Mouse (Mus musculus) neural tube, embryonic 10.5 days (tissue): Measurements from ENCODE around the gene Dcp1a.
"Not testable (repeated sequence)": the region's sequence is repeated elsewhere in the genome, so short reads cannot be mapped to it uniquely, and the experiment has no call there.

Experiments used
- DNase-seq: peaks from one replicate; pipeline ENCODE4 v3.0.0-alpha.2; 2017; ENCODE audit warnings: low spot score; ENCODE audit errors: extremely low spot score

The Dcp1a gene

DNA sequence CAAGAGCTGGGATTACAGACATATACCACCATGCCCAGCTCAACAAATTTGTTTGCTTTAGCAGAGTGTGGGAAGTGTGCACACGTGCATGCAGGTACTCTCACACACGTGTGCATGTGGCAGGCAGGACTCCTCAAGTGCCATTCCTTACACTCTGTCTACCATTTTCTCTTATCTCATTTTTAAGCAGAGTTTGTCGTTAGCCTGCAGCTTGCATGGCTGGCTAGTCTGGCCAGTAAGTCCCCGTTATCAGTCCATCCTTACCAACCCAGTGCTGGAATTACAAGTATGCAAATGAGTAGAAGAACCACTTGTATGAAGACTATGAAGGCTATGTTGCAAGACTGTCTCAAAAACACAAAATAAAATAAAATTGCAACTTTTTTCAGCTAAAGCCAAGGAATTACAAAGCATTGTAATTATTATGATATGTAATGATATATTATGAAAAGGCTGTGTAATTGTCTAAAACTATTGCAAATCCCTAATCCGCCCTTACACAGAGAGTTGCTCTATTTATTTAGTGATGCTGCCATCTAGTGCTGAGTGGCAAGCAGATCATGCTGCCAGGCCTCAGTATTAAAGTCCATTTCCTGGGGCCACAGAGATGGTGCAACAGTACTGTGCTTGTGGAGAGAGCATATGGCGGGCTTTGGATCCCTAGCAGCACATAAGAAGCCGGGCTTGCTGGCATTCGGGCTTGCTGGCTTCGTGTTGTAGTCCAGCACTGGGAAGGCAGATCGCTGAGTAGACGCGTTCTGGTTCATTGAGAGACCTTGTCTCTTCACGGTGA, 36.8 kb downstream of the Dcp1a start:
- DNase-seq = no peak

DNA sequence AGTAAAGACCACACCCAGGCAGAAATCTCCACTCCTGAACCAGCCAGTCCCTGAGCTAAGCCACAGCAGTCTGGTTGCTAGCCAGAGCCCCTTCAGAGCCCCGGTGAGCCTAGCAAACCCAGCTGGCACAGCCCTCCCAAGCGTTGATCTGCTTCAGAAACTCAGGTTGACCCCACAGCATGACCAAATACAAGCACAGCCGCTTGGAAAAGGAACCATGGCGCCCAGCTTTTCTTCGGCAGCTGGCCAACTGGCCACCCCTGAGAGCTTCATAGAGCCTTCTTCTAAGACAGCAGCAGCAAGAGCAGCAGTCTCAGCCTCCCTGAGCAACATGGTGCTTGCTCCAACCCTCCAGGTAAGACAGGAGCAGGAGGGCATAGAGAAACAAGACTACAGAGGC, 40.0 kb downstream of the Dcp1a start:
- no peak for DNase-seq

DNA sequence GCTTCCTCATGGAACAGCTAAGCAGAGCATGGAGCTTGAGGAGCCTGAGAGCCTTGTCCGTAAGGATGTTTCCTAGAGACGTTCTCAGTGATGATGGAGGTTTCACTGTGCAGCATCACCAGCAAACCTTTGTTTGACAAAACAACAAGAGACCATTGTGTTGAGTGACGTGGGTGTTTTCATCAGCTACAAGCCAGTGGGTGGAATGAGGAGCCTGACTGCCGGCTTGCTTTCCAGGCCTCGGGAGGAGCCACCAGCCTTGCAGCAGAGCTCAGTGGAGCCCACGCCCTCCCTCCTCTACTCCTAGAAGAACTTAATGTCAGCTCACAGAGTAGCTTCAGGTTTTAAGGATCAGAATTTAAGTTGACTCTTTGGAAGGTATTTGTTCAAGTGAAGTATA, 44.0 kb downstream of the Dcp1a start:
- no peak for DNase-seq

DNA sequence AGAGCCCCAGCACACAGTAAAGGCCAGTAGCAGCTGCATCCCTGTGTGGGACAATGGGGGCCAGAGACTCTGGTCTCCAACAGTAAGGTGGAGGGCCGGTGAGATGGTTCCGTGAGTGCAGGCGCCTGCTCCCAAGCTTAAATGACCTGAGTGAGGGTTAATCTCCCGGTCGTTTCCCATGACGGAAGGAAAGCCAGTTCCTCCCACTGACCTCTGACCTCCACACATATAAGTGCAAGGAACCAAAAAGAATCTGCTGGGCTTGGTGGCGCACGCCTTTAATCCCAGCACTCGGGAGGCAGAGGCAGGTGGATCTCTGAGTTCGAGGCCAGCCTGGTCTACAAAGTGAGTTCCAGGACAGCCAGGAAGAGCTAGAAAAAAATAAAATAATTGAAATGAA, 49.1 kb downstream of the Dcp1a start:
- DNase-seq = no peak

DNA sequence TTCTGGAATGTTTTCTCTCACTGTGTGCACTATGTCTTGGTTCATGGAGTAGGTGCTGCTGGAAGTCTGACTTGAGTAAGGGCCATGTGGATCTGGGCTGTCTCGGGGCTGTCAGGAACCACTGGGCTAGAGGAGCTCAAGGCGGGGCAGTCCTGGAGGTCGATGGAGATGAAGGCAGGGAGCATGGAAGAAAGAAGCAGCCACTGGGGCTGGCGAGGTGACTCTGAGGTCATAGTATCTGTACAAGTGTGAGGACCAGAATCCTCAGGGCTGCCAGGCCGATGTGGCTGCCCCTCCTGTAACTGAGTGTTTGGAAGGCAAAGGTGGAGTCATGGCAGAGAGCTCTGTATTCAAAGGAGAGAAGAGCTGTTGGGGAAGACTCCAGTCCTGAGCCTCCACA, 49.6 kb downstream of the Dcp1a start:
- no peak for DNase-seq

DNA sequence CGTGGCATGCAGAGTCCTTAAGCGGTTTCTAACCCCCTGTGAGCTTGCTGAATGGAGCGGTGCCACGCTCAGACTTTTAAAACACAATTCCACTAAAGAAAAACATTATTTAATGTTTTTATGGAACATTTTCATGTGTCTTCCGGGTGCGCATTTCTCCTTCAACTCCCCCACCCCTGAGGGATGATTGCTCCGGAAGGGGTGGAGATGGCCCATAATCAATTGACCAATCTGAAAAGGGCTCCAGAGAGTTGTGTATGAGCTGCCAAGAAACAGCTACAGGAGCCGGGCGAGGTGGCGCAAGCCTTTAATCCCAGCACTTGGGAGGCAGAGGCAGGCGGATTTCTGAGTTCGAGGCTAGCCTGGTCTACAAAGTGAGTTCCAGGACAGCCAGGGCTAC, 50.1 kb downstream of the Dcp1a start:
- no peak for DNase-seq

DNA sequence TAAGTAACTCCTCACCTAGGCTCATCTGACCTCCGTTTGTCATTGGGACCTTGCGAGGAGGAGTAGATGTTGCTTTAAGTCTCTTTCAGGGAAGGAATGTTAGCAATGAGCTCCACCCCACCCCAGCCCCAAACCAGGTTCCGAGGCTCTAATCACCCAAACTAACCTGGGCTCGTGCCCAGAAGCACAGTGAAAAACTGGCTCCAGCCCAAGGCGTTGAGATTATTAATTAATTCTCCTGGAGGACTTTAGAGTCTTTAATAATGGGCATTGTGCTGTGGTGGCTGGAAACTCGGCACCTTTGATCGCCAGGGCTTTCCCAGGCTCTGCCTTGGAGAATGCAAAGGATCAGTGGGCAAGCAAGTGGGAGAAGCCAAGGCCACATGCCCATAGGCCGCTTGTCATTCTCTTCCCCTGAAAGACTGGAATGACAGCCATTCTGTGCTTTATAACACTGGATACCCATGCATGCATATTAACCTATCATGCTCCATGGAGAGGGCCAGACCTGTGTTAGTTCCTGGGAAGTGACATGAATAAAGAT, 51.5 kb downstream of the Dcp1a start:
- DNase-seq = no peak

DNA sequence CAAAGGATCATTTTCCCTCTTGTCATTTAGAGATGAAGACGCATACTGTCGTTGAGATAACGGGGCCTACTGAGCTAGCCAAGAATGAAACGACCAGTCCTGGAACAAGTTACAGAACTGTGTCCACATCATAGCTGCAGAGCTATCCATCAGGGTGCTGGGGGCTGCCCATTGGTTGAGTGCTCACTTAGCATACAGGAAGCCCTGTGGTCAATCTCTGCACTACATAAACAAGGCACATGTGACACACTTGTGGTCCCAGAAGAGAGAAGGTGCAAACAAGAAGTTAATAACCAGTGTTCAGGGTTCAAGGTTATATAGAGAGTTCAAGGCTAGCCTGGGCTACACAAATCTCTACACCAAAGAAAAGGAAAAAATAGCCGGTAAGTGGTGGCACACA, 52.1 kb downstream of the Dcp1a start:
- DNase-seq = no peak

DNA sequence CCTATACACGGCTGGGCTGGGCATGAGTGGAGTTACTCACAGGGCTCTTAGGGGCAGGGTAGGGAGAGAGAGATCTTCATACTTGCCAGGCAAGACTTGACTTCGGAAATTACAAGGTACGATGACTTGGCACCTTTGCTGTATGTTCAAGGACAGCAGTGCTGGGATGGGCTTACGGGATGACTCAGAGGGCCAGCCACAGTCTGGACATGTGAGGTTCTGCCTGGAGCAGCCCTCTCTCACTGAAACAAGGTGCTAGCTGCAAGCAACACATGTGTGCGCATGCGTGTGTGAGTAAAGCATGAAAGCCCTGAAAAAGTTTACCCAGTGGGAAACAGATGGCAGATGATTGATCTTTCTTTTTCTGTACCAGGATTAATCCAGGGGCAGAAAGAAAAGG, 52.6 kb downstream of the Dcp1a start:
- no peak for DNase-seq

DNA sequence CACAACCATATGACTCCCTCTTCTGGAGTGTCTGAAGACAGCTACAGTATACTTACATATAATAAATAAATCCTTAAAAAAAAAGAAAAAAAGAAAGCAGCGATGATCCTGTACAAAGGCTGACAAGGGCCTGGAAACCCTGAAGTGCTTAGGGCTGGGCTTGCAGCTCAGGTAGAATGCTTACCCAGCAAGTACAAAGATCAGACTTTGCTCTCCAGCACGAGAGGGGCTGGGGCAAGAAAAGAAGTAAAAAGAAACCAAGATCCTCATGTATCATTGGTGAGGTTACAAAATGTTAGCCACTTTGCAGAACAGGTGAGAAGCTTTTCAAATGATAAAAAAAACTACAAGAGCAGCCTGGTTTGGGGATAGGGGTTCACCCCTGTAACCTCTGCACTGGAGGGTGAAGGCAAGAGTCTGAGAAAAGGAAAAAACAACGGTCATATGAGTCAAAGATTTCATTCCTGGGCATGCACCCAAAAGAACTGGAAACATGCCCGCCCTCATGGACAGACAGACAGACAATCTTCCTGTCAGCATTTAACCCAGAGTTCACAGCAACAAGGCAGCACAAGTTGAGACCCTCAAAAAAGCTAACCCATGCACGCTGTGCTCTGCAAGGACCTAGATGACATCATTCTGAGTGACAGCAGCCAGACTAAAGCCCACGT, 54.6 kb downstream of the Dcp1a start:
- DNase-seq = no peak

DNA sequence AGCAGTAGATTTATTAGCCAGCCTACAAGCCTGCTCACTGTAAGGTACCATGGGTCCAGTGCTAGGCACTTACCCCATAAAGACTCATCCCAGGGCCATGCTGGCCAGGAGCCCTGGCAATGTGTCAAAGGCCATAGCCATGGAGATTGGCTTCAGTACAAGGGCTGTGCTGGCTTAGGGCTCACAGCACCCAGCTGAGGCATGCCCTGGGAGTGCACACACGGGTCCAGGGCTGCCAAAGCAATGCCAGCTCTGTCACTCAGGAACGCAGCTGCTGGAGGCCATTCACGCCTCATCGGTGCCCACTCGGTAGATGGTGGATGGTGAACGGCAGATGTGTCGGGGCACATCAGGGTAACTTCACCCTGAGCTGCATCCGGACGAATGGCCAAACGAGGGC, 62.2 kb downstream of the Dcp1a start:
- DNase-seq = no peak

DNA sequence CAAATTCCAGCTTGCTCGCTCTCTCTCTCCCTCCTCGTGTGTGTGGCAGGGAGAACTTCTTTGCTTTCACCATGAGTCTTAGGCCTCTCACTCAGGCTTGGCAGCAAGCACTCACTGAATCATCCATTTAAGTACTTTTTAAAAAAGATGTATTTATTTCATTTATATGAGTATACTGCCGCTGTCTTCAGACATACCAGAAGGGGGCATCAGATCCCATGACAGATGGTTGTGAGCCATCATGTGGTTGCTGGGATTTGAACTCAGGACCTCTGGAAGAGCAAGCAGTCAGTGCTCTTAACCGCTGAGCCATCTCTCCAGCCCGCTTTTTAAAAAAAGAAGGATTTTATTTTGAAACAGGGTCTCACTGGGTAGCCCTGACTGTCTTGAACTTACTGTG, 64.0 kb downstream of the Dcp1a start:
- not testable (repeated sequence) for DNase-seq

DNA sequence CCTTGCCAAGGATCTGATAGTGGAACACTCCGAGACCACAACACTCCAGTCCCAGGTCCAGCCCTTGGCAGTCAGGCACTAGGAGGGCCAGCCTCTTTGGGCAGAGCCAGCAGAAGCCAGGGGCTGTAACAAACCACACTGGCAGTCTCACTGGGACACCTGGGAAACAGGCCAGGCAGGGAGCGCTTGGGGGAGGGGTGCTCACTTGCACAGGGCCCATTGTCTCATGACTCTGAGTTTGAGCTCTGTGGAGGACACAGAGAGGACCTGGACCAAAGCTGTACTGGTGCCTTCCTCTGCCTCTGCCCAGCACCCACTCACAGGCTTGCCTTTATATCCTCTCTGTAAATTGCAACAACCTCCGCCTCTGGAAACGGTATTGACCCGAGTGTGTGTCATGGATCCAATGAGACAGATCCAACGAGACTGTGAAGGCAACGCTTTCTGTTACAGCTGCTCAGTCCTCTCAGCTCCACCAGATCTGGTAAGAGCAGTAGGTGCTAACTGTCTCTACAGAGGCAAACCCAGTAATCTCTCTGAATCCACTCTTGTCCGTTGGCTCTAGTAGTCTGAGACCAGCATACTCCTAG, 68.9 kb downstream of the Dcp1a start, which contains the start of gene Tkt:
Tkt (plus strand) TSS at position 229 of the 590 bp plus-strand sequence.
- DNase-seq = peak; percentile 34

DNA sequence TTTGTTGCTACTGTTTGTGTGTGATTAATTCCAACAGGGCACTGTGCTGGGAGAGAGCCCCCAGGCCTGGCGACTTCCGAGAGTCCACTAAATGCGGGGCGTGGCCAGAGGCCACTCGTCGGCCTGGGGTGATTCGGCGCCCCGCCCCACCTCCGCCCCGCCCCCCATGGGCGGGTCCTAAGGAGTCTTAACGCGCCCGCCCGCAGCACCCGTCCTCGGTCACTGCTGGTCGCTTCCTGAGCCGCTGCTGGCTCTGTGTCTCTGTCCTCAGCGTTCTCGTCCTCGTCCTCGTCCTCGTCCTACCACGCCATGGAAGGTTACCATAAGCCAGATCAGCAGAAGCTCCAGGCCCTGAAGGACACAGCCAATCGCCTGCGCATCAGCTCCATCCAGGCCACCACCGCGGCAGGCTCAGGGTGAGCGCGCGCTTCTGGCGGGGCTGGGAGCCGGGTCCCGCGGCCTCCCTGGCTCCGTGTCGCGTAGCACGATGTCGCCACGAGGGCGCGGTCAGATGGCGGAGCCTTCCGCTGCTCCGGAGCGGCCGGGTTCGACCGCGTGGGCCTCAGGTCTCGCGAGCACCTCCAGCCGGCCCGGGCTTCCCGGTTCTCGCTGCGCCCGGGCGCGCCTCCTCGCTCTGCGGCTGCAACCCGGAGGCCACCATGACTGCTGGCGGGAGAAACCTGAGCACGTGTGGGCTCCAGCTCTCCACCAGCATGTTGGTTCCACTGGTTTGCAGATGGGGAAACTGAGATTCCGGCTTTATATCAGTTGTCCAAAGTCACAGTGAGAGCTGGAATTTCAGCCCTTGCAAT, 69.8 kb downstream of the Dcp1a start:
- DNase-seq = peak; percentile 99

DNA sequence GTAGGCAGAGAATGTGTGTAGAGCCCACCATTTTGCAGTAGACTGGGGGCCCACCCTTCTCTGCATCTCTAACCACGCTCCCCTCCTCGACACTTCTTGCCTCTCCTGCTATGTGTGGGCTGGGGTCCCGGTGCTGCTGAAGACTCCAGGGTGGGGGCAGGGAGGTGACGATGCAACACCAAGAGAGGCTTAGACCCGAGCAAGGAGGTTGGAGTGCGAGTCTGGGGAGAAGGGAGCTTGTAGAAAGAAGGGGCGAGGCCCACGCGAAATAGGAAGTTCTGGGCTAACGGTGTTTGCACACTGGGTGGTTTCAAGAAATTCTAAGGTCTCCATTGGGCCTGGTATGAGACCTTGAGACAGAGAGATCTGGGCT, 70.4 kb downstream of the Dcp1a start:
- DNase-seq = no peak

DNA sequence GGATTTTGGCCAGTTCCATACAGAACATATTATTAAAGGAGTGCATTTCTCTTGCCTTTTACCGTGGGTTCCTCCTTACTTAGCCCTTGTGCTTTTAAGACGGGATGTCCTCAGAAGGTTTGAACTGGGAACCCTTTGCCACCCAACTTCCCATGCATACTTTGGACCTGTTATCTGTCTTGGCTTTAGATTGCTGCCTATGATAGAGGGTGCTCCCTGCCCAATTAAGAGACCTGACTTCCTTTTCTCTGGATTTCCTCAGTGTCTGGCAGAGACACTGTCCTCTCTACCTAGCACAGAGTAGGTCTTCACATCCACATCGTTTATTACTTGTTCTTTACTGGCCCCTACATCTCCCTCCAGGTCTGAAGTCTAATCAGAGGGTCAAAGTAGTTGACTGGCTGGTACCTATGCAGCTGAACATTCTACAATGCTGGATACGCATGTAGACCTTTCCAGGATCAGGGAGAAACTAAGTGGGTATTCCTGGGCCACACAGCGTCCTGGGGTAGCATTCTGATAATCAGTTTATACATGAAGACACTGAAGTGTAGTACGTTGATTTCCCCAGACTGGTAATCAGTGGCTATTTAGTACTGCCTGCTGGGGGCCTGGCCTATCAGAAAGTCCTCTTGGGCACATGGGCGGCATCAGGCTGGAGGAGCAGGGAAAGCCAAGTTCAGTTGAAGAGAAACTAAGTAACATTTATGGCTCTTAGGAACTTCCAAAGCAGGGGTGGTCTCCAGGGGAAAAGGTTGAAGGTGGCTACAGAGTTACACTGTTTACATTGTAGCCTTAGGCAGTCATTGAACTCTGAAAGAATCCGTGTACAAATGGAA, 71.1 kb downstream of the Dcp1a start:
- DNase-seq = peak; percentile 21

DNA sequence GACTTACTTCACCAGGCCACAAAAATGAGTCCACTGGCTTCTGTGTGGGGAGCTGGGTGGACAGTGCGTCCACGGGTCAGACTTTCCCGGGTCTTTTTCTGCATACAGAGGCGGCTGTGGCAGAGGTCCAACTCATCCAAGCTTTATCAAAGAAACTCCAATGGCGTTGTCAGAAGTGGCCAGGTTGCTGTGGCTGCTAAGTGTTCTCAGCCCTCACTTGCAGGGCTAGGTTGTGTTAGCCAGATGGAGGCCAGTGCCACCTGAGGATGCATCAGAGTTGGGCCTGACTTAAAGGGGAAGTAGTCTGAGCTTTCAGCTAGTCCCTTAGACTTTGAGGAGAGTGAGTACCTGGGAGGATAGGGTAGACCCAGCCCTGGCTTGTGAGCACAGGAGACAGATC, 72.2 kb downstream of the Dcp1a start:
- no peak for DNase-seq

DNA sequence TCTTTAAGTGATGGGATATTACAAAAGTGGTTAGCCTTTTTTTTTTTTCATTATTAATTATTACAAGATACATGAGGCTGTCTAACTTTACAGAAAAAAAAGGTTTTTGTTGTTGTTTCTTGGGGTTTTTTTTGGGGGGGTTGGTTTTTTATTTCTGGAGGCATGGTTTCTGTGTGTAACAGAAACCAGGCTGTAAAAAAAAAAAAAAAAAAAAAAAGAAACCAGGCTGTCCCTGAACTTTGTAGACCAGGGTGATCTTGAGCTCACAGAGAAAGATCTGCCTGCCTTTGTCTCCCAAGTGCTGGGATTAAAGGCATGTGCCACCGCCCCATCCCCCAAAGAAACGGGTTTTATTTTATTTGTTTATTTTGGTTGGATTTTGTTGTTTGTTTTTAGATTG, 72.6 kb downstream of the Dcp1a start:
- no peak for DNase-seq

DNA sequence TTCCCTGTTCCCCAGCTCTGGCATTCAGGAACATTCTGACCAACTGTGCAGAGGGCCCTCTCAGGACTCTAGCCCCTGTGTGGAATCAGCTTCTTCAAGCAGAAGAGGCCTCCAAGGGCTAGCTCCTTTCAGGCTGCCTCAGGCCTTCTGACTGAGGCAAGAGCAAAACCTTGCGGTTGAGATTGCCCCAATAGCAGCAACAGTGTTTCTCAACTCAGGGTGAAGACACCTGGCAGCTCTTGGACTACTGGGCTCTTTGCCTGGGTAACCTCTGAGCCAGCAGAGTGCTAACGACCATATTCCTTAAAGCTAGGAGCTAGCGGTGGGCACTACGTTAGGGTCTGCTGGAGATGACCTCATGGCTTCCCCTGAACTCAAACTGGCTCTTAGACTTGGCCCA, 73.8 kb downstream of the Dcp1a start:
- DNase-seq = no peak

DNA sequence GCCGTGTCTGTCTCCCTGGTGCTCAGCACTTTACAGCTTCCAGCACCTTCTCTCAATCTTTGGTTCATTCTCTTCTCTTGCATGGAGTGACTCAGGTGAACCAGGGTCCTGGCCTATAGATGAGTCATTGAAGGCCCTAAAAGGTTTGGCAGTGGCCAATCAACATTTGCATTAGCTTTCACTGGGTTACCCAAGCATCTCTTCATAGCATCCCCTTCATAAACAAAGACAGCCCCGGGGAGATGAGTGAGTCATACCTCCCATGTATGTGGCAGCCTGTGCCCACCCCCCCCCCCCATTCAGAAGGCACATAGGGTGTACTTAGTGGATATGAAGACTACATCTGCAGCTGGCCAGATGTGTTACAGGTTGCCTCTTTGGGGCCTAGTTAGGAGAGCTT, 77.3 kb downstream of the Dcp1a start:
- DNase-seq = no peak

DNA sequence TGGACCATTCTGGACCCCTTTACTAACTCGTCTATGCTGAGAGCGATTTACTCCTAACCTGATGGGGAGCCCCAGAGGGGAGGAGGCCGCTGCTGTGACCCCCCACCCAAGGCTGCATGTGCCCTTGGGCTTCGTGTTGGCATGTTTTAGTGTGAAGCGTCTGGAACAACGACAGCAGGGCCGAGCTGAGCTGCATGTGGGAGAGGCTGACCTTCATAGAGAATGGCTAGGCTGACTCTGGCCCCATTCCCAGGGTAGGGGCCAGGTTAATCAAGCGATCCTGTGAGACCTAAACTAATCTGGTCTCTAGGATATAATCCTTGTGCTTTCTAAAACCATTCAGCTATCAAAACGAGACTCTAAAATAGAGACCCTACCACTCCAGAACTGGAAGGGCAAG, 78.4 kb downstream of the Dcp1a start:
- no peak for DNase-seq
